Mouse (Mus musculus) left cerebral cortex, postnatal 36 days (tissue): ENCODE results near the gene Irx3. TPM values are rescaled to one million over a fixed set of nuclear protein-coding genes. Genes with fewer than 3 reads are reported as not detected.

Experiments
- DNase-seq, 2 experiments: peaks; one replicate each; pipeline ENCODE4 v3.0.0; 2021 to 2022; ENCODE audit warnings: low spot score in 2 of 2, mixed read lengths in 1 of 2
- intact Hi-C: fragments of 180-260 bp; cut with DNase I; formaldehyde crosslinking; loops from one replicate; pipeline ENCODE4 v1.15.1; 2025
- total RNA-seq, 2 experiments: library from RNA; stranded (reverse); gene quantifications; 2 replicates each; pipeline ENCODE4 v1.2.3; 2021

Irx3 gene
- total RNA-seq, 2 experiments from 2014 or later: 0.20 to 0.27 TPM

- intact Hi-C loops: loop anchor here (10.0 kb wide), 1 partner anchor 871 kb away; the partner anchor contains the start of gene Irx6
- DNase-seq: no peak
Measured at GRCm38 (mm10) chr8:91803515-91804402, 1.9 kb upstream of the Irx3 start.

GRCm38 (mm10) chr8:91802401-91803322 is 795 bp upstream of the Irx3 start:
- intact Hi-C loops: loop anchor here (10.0 kb wide), 1 partner anchor 872 kb away; the partner anchor contains the start of gene Irx6
- DNase-seq: no peak

- no peak for DNase-seq
- intact Hi-C loops: loop anchor here (1.0 to 10.0 kb wide), 2 partner anchors 555 to 873 kb away; partner anchors contain the start of gene Irx6
Measured at GRCm38 (mm10) chr8:91801241-91801811, 541 bp downstream of the Irx3 start.

- DNase-seq: no peak
- intact Hi-C loops: loop anchor here (1.0 to 10.0 kb wide), 2 partner anchors 556 to 874 kb away; partner anchors contain the start of gene Irx6
Measured at GRCm38 (mm10) chr8:91800523-91801240, 1.2 kb downstream of the Irx3 start.

GRCm38 (mm10) chr8:91799681-91800522 is 2.0 kb downstream of the Irx3 start:
- intact Hi-C loops: loop anchor here (5.0 to 10.0 kb wide), 4 partner anchors 268 to 925 kb away; partner anchors contain the start of genes Aktip and Irx6
- DNase-seq: no peak

- DNase-seq: no peak
Measured at GRCm38 (mm10) chr8:91799016-91799581, 2.8 kb downstream of the Irx3 start.

GRCm38 (mm10) chr8:91797626-91798271 is 4.1 kb downstream of the Irx3 start:
- intact Hi-C loops: loop anchor here (5.0 to 10.0 kb wide), 3 partner anchors 265 to 927 kb away; partner anchors contain the start of gene Aktip
- DNase-seq: no peak

More at GRCm38 (mm10) chr8:91799016-91799581, 2.8 kb downstream of the Irx3 start:
- intact Hi-C loops: loop anchor here (5.0 to 10.0 kb wide), 3 partner anchors 267 to 926 kb away; partner anchors contain the start of gene Aktip

GRCm38 (mm10) chr8:91793846-91794245 is 8.0 kb downstream of the Irx3 start:
- intact Hi-C loops: loop anchor here (10.0 kb wide), 2 partner anchors 599 to 931 kb away; partner anchors contain the start of gene Aktip
- no peak for DNase-seq

- no peak for DNase-seq
- intact Hi-C loops: no loop called here
Measured at GRCm38 (mm10) chr8:91787194-91787895, 14.5 kb downstream of the Irx3 start.

- no peak for DNase-seq
- intact Hi-C loops: no loop called here
Measured at GRCm38 (mm10) chr8:91782940-91783339, 18.9 kb downstream of the Irx3 start.

GRCm38 (mm10) chr8:91782201-91782600 is 19.7 kb downstream of the Irx3 start:
- intact Hi-C loops: no loop called here
- DNase-seq: no peak

- no peak for DNase-seq
- intact Hi-C loops: no loop called here
Measured at GRCm38 (mm10) chr8:91780648-91781047, 21.2 kb downstream of the Irx3 start.

- intact Hi-C loops: no loop called here
Measured at GRCm38 (mm10) chr8:91768857-91769256, 33.0 kb downstream of the Irx3 start.

GRCm38 (mm10) chr8:91765411-91766034 is 36.3 kb downstream of the Irx3 start:
- intact Hi-C loops: no loop called here
- no peak for DNase-seq

More at GRCm38 (mm10) chr8:91768857-91769256, 33.0 kb downstream of the Irx3 start:
- DNase-seq: no peak

- intact Hi-C loops: no loop called here
- DNase-seq: no peak
Measured at GRCm38 (mm10) chr8:91755566-91755965, 46.3 kb downstream of the Irx3 start.

- intact Hi-C loops: no loop called here
- DNase-seq: no peak
Measured at GRCm38 (mm10) chr8:91755062-91755461, 46.8 kb downstream of the Irx3 start.
